Mouse (Mus musculus): ENCODE measurements at regions not wholly inside any gene's neighbourhood (a gene's known extent, or its start where the extent isn't known, plus 50 kb on each side); places are given as distances from the start of the nearest gene placed in this dataset.

DNA sequence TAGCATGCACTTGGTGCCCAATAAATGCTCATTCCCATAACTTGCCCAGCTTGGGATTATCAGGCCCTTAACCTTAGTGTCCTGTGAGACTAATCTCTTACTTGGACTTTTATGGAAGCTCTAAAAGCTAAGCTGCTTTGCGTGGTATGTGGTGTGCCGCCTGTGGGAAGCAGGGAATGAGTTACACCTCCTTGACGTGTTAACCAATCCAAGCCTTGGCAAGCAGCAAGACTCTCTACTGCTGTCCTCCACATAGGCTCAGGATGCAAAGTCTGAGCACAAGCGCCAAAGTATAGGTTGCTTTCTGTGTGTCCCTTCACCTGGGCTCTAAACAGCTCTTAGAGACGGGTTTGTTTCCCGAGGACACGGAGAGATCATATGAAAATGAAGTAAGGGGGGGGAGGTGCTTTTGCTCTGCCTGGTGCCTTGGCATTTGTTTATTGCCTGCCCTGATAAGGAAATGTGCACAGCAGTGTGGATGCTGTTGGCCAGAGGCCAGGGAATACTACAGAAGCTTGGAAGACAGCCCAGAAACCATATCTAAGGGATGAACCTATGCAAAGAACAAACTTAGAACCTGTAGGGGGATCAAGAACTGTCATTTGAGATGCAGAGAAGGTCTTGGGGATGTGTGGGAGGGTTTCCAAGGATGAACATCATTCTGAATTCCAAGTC is 719.6 kb downstream of the Defb40 start:
- TF ChIP-seq POLR2A (IDR thresholded peaks at IDR 0.05; ENCODE audit: borderline replicate concordance, insufficient read depth, low read length) (no peak), CTCF (IDR thresholded peaks at IDR 0.05; ENCODE audit: borderline replicate concordance, insufficient read depth, low read depth, low read length) (no peak)
